Mouse (Mus musculus) midbrain, embryonic 10.5 days (tissue): Measurements from ENCODE around the gene Amh. TPM values are rescaled to one million over a fixed set of nuclear protein-coding genes. Genes with fewer than 3 reads are reported as not detected.
A peak's percentile ranks its signal among the peaks of the same experiment; 100 is the strongest.

Experiments used
- DNase-seq: peaks from one replicate; pipeline ENCODE4 v3.0.0-alpha.2; 2017; ENCODE audit warnings: low spot score
- H3K27ac ChIP-seq: fragments of 300-500 bp; sonication (generic); replicated peaks from 2 replicates; pipeline ENCODE4 v1.5.1; 2016; ENCODE audit warnings: mild to moderate bottlenecking
- H3K27me3 ChIP-seq: fragments of 300-500 bp; sonication (generic); 2 replicates; pipeline ENCODE4 v1.6.1; 2016; ENCODE audit warnings: low read depth, mild to moderate bottlenecking; ENCODE audit not compliant: poor library complexity, severe bottlenecking
- H3K36me3 ChIP-seq: fragments of 300-500 bp; sonication (generic); 2 replicates; pipeline ENCODE4 v1.6.1; 2016; ENCODE audit warnings: mild to moderate bottlenecking, moderate library complexity
- H3K4me1 ChIP-seq: fragments of 300-500 bp; sonication (generic); 2 replicates; pipeline ENCODE4 v1.6.1; 2016
- H3K4me3 ChIP-seq: fragments of 300-500 bp; sonication (generic); 2 replicates; pipeline ENCODE4 v1.5.1; 2016; ENCODE audit warnings: mild to moderate bottlenecking, moderate library complexity
- H3K9me3 ChIP-seq: fragments of 300-500 bp; sonication (generic); replicated peaks from 2 replicates; pipeline ENCODE4 v1.6.1; 2016; ENCODE audit warnings: mild to moderate bottlenecking
- WGBS: fragments of 180-500 bp; shearing (Covaris S2); methylation state at CpG from one replicate; pipeline ENCODE4 v1.1.7; 2016; 5-methylcytosine and 5-hydroxymethylcytosine counted together
- microRNA counts: library from miRNA; unstranded; fragments of <30 nt; microRNA quantifications from one replicate; lab custom pipeline; 2017
- microRNA-seq: library from miRNA; unstranded; fragments of <30 nt; microRNA quantifications from one replicate; pipeline ENCODE4, GENCODE M21; 2017
- polyA plus RNA-seq: library from polyadenylated mRNA; unstranded; fragments of >200 nt; fragmentation: Nextera tagmentation; extraction: Ambion mirVana; gene quantifications from 2 replicates; pipeline ENCODE4 v1.2.1, GENCODE M21; 2016

Gene Amh
- polyA plus RNA-seq, 1 experiment from 2014 or later, result not detected

DNA sequence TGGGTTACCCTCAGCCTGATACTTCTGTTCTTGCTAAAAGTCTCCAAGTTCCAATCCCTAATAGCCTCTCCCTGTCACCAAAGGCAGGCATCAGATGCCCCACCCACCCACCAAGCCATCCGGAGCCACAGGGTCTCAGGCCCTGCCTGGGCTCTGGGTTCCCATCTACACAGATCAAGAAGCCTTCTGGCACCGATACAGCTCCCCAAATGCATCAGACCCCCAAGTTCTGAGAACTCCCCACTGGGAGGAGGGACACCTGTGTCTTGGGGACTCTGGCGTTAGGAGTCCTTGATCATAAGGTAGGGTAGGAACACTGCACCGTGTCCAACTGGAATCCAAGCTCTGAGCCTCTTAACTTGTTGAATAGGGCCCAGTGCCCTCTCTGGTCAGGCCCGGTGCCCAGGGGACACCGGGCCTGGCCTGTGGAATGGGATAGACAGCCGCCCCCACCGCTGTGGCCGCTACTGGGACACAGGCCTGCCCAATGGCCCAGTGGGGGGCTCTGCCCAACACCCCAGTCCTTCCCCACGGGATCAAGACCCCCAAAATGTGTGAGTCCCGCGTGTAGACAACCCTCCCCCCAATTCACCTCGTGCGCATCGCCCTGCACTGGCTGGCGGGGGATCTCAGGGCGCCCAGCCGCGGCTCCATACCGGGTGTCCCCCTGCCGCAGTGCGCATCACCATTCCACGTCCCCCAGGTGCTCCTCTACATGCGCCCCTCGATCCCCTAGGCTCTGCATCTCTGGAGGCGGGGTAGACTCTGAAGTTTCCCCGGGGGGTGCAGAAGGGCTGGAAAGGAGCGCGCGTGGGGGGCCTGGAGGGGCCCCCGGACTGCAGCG is 38.3 kb downstream of the Amh start:
- peak overlapping the region; percentile 69 for H3K27ac ChIP-seq
- peak overlapping the region; percentile 63 for H3K4me3 ChIP-seq
- DNase-seq, result no peak
- H3K27me3 ChIP-seq, result peaks cover 71% of the 10 kb centered on the region
- no peaks in the 10 kb centered on the region for H3K9me3 ChIP-seq
- 9% methylated on average over 32 of the region's 32 CpGs for WGBS
- peaks cover 38% of the 10 kb centered on the region for H3K4me1 ChIP-seq
- H3K36me3 ChIP-seq, result no peaks in the 10 kb centered on the region

DNA sequence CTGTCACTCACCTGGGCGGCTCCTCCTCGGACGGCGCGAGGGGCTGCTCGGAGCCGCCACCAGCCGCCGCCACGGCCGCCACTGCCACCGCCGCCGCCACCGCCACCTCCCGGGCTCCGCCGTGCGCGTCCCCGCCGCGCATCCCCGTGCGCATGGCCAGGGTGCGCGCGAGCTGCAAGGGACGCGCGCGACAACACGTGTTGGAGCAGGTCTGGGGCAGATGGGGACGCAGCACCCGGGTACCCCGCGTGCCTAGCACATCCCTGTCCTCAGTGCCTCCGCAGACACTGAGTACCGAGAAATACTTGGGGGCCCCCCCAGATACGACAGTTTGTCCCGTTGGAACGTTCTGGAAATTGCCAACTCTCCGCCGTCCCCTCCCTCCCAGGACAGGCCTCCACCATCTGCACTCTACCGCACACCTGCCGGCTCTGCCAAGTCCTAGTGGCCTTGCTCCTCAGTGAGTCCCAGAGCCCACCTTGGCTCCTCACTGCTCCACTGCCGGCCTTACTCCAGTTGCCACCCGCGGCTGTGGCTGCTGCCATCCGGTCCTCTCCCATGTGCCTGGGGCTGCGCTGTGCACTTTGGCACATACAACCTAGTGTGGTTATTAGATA is 39.0 kb downstream of the Amh start, which contains the start of gene Lingo3:
Gene Lingo3, minus strand, starts transcription at position 109 of the 617 bp plus-strand sequence.
- H3K9me3 ChIP-seq, result no peaks in the 10 kb centered on the region
- H3K27ac ChIP-seq, result peak within 1 kb of the TSS; percentile 69
- 6% methylated on average over 44 of the region's 51 CpGs for WGBS
- no peaks in the 10 kb centered on the region for H3K36me3 ChIP-seq
- peaks cover 39% of the 10 kb centered on the region for H3K4me1 ChIP-seq
- H3K4me3 ChIP-seq, result peak within 1 kb of the TSS; percentile 63
- peaks cover 68% of the 10 kb centered on the region for H3K27me3 ChIP-seq
- peak; percentile 32 for DNase-seq

DNA sequence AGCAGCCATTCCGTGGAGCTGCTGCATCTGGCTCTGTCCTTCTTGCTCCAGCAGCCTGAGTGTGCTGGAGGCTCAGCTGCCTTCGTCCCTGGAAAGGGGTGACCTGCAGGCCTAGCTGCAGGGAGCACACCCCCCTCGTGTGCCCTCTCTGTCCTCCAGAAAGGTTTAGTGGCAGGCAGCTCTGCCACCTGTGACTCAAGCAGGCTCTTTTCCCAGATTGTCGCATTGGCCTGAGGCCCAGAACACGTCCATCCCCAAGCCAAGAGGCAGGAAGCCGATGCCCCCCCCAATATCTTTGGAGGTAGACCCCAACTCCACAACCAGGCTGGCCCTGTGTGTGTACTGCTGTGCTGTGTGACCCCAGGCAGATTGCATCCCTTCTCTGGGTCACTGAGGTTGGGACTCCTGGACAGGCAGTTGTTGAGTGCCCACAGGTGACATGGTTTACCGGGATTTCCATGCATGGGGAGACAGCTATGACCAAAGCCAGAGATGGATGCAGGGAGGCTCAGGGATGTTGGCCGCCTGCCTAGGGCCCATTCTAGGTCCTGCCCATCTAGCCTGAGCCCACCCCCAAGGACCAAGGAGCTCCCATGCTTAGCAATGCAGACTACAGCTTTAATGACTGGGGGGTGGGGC is 40.1 kb downstream of the Amh start:
- Histone ChIP-seq H3K4me3 (no peak overlapping the region), H3K4me1 (peaks cover 33% of the 10 kb centered on the region), H3K27me3 (peaks cover 62% of the 10 kb centered on the region), H3K36me3 (peaks cover 3% of the 10 kb centered on the region; the same call in 1 of the 2 replicates), H3K9me3 (no peaks in the 10 kb centered on the region), H3K27ac (no peak overlapping the region)
- 67% methylated on average over 8 of the region's 8 CpGs for WGBS
- no peak for DNase-seq

DNA sequence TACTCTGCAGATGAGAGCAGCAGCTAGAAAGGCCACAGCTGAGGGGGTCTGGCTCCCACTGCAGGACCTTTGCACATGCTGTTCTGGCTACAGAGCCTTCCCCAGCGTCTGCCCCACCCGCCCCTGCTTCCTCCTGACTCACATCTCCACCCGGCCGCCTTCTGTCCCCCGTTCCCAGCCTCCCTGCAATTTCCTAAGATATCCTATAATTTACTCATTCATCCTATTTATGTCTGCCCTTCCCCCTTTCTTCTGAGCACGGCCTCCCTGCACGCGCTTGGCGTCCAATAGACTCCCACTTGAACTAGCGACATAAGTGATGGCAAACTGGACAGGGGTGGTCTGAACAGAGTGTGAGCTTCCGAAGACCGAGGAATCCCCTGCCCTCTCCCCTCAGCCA is 40.7 kb downstream of the Amh start:
- Histone ChIP-seq H3K27me3 (peaks cover 58% of the 10 kb centered on the region), H3K9me3 (no peaks in the 10 kb centered on the region), H3K27ac (no peak overlapping the region), H3K36me3 (peaks cover 9% of the 10 kb centered on the region), H3K4me3 (no peak overlapping the region), H3K4me1 (peaks cover 27% of the 10 kb centered on the region)
- DNase-seq, result no peak
- WGBS, result 88% methylated on average over 12 of the region's 12 CpGs

DNA sequence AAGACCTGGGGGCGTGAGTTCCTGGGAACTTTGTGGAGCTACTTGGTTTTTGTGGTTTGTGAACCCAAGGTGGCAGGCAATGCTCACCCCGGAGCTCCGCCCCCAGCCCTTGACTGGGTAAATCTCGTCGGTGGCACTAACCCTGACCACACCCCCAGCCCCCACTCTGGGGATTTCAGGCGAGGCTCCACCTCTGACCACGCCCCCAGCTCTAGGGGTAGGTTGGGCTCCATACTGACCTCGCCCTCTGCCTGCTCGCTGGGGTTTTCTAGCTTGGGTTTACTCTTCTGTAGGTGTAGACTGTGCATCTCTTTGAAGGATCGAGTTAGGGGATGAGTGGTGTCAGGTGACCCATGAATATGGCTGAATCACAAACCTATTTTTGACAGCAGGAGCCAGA is 43.5 kb downstream of the Amh start:
- Histone ChIP-seq H3K27me3 (peaks cover 31% of the 10 kb centered on the region), H3K36me3 (peaks cover 34% of the 10 kb centered on the region), H3K4me3 (no peak overlapping the region), H3K9me3 (no peaks in the 10 kb centered on the region), H3K4me1 (peaks cover 19% of the 10 kb centered on the region), H3K27ac (no peak overlapping the region)
- no peak for DNase-seq
- WGBS, result 10% methylated on average over 10 of the region's 10 CpGs

DNA sequence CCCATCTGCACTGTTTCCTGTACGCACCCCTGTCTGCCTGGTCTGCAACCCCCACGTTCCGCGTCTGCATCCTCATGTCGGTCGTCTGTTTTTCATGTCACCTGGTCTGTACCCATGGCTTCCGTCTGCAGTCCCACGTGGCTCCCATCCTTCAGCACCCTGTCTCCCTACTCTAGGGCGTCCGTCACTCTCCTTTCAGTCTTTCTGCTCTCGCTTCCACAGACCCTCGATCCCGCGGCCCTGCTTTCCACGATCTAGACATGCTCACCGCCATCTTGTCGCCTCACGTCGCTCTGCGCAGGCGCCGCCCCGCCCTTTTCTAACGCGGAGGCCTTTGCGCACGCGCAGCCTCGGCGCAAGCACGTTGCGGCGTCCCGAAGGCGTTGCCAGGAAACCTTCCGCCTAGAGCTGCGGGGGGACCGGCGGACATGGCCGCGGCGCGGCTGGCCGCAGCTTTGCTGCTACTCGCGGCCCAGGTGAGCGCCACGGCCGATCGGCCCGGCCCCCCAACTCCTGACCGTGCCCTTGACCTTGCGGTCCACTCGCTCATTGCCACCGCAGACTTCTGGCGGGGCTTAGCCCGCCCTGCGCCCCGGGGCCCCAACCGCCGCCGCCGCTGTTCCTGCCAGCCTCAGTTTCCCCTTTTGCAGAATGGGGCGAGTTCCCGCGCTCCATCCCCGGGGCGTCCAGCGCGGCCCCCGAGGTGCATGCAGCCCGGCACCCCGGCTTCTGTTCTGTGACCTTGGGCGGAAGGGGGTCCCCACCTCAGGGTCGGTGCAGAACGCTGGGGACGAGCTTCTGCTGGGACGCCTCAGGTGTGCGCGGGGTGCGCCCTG is 50.1 kb downstream of the Amh start, which contains the start of the genes Lsm7 and Sppl2b:
Gene Lsm7, minus strand, starts transcription at position 297 of the 836 bp plus-strand sequence.
Gene Sppl2b, plus strand, starts transcription at position 363 of the 836 bp plus-strand sequence.
- under 1% methylated on average over 81 of the region's 81 CpGs for WGBS
- Histone ChIP-seq H3K36me3 (peaks cover 35% of the 10 kb centered on the region), H3K9me3 (no peaks in the 10 kb centered on the region), H3K4me1 (peaks cover 50% of the 10 kb centered on the region), H3K27me3 (no peaks in the 10 kb centered on the region), H3K4me3 (peak within 1 kb of the TSS; percentile 99), H3K27ac (peak within 1 kb of the TSS; percentile 89)
- DNase-seq, result peak; percentile 97

DNA sequence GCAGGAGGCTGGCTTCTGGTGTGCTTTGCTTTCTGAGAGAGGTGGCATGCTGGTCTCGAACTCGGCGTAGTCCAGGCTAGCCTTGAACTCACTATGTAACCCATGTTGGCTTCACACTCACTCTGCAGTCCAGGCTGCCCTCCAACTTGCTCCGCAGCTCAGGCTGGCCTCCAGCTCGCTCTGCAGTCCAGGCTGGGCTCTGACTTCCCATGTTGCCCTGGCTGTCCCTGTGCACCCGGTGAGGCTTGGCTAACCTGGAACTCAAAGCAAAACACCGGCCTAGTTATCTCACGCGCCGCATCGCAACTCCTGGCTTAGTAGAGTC is 50.7 kb downstream of the Amh start:
- peak overlapping the region; percentile 89 for H3K27ac ChIP-seq
- H3K36me3 ChIP-seq, result peaks cover 29% of the 10 kb centered on the region
- WGBS, result 23% methylated on average over 11 of the region's 11 CpGs
- H3K4me1 ChIP-seq, result peaks cover 50% of the 10 kb centered on the region
- no peaks in the 10 kb centered on the region for H3K9me3 ChIP-seq
- no peak for DNase-seq
- peak overlapping the region; percentile 99 for H3K4me3 ChIP-seq
- no peaks in the 10 kb centered on the region for H3K27me3 ChIP-seq

DNA sequence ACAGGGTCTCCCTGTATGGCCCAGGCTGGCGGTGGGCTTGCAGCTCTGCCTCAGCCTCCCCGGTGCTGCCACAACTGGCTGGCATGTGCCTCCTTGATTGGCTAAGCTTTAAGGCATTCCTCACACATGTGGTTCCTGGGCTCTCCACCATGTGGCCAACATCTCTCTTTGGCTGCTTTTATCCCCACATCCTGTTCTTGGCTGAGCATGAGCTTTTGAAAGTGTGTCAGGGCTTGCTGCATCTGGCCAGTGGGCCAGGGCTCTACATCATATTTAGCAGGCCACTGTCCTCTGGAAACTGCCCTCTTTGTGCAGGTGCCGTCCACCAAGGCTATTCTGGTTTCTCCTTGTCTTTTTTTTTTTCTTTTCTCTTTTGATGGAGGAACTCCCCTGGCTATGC is 51.2 kb downstream of the Amh start:
- Histone ChIP-seq H3K36me3 (peaks cover 25% of the 10 kb centered on the region), H3K27me3 (no peaks in the 10 kb centered on the region), H3K4me3 (peak overlapping the region; percentile 99), H3K9me3 (no peaks in the 10 kb centered on the region), H3K27ac (no peak overlapping the region), H3K4me1 (peaks cover 50% of the 10 kb centered on the region)
- 75% methylated on average over 3 of the region's 3 CpGs for WGBS
- DNase-seq, result no peak

DNA sequence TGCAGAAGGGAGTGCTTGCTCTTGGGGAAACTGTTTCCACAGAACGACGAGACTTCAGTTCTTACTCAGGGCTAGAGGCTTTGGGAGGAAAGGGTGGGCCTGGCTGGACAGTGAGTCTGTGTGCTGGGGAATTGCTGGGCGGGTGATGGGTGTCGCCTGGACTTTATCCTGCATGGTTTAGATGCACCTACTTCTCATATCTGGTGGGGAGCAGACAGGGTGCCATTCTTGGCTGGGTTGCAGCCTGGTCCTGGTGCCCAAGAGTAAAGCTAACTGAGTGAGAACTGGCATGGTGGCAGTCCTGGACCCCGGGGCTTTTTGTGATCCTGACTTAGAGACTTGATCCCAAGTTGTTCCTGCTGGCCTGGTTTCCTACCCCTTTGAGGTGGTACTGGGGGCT is 51.9 kb downstream of the Amh start:
- no peaks in the 10 kb centered on the region for H3K9me3 ChIP-seq
- peak overlapping the region; percentile 99; the same call in 1 of the 2 replicates for H3K4me3 ChIP-seq
- H3K27ac ChIP-seq, result peak overlapping the region; percentile 42; the same call in 1 of the 2 replicates
- WGBS, result 86% methylated on average over 5 of the region's 5 CpGs
- H3K36me3 ChIP-seq, result peaks cover 25% of the 10 kb centered on the region
- no peaks in the 10 kb centered on the region for H3K27me3 ChIP-seq
- peaks cover 50% of the 10 kb centered on the region for H3K4me1 ChIP-seq
- no peak for DNase-seq

MicroRNA genes within 50 kb of the gene (microRNA counts, 519-probe panel; counts per million panel counts)
- not detected for microRNA mmu-miR-1982 (lab: Ali Mortazavi, UCI)

Small RNAs within 50 kb of the gene (microRNA-seq; reads per million reads assigned to microRNA genes)
- gene Mir1982, result 3.9 reads per million, percentile 8 among the genes with 10 or more reads in this experiment

Other genes with a start within 250 kb of the Amh start
- gene Rexo1, start 243.7 kb upstream of the Amh start, polyA plus RNA-seq, result 31.6 and 35.3 TPM in 2 replicates
- 4.8 and 6.1 TPM in 2 replicates for gene Klf16, start 227.9 kb upstream of the Amh start, polyA plus RNA-seq
- gene Abhd17a, start 214.9 kb upstream of the Amh start, polyA plus RNA-seq, result 86.8 and 87.3 TPM in 2 replicates
- 91.0 and 94.1 TPM in 2 replicates for gene Scamp4, start 202.4 kb upstream of the Amh start, polyA plus RNA-seq
- gene Adat3, start 202.4 kb upstream of the Amh start, polyA plus RNA-seq, result 10.6 and 10.8 TPM in 2 replicates
- gene Gm49322, start 199.2 kb upstream of the Amh start, polyA plus RNA-seq, result 5.6 and 6.4 TPM in 2 replicates
- gene Csnk1g2, start 182.4 kb upstream of the Amh start, polyA plus RNA-seq, result 131 and 151 TPM in 2 replicates
- gene Btbd2, start 148.2 kb upstream of the Amh start, polyA plus RNA-seq, result 70.3 and 75.2 TPM in 2 replicates
- gene Mknk2, start 127.1 kb upstream of the Amh start, polyA plus RNA-seq, result 82.7 and 84.7 TPM in 2 replicates
- gene Mob3a, start 103.3 kb upstream of the Amh start, polyA plus RNA-seq, result 69.9 and 73.9 TPM in 2 replicates
- gene Izumo4, start 103.1 kb upstream of the Amh start, polyA plus RNA-seq, result 8.9 and 15.7 TPM in 2 replicates
- 57.1 and 62.5 TPM in 2 replicates for gene Ap3d1, start 63.0 kb upstream of the Amh start, polyA plus RNA-seq
- 19.1 and 19.8 TPM in 2 replicates for gene Dot1l, start 50.0 kb upstream of the Amh start, polyA plus RNA-seq
- 108 and 112 TPM in 2 replicates for gene Sf3a2, start 7.0 kb upstream of the Amh start, polyA plus RNA-seq
- gene Plekhj1, start 6.6 kb upstream of the Amh start, polyA plus RNA-seq, result 184 and 191 TPM in 2 replicates
- gene Jsrp1, start 8.3 kb downstream of the Amh start, polyA plus RNA-seq, result 0.44 and 0.71 TPM in 2 replicates
- 2,246 and 2,347 TPM in 2 replicates for gene Oaz1, start 21.4 kb downstream of the Amh start, polyA plus RNA-seq
- 1.1 and 1.4 TPM in 2 replicates for gene Lingo3, start 38.8 kb downstream of the Amh start, polyA plus RNA-seq
- 322 and 326 TPM in 2 replicates for gene Lsm7, start 50.0 kb downstream of the Amh start, polyA plus RNA-seq
- 42.8 and 45.6 TPM in 2 replicates for gene Sppl2b, start 50.0 kb downstream of the Amh start, polyA plus RNA-seq
- 0.02 and 0.09 TPM in 2 replicates for gene Tmprss9, start 66.6 kb downstream of the Amh start, polyA plus RNA-seq
- 335 and 382 TPM in 2 replicates for gene Timm13, start 95.7 kb downstream of the Amh start, polyA plus RNA-seq
- 77.9 and 84.7 TPM in 2 replicates for gene Lmnb2, start 113.0 kb downstream of the Amh start, polyA plus RNA-seq
- gene Gadd45b, start 124.8 kb downstream of the Amh start, polyA plus RNA-seq, result 6.1 and 9.2 TPM in 2 replicates
- 6.0 and 8.4 TPM in 2 replicates for gene Gng7, start 209.7 kb downstream of the Amh start, polyA plus RNA-seq
- gene Diras1, start 220.4 kb downstream of the Amh start, polyA plus RNA-seq, result 3.0 and 6.4 TPM in 2 replicates
- 17.4 and 26.6 TPM in 2 replicates for gene Slc39a3, start 232.2 kb downstream of the Amh start, polyA plus RNA-seq